Mouse (Mus musculus) bone marrow, adult 2 months (tissue): Measurements from ENCODE around the gene Olfr12. TPM values are rescaled to one million over a fixed set of nuclear protein-coding genes. Genes with fewer than 3 reads are reported as not detected.

ENCODE experiments used
- H3K27ac ChIP-seq: fragments of 200-500 bp; 2 replicates; pipeline ENCODE4 v1.5.1; 2012; ENCODE audit warnings: low read depth, mild to moderate bottlenecking, control low read depth, inconsistent platforms, low read length; ENCODE audit not compliant: control insufficient read depth, poor library complexity, insufficient read depth
- H3K4me1 ChIP-seq: fragments of 200-500 bp; 2 replicates; pipeline ENCODE4 v1.6.1; 2011; ENCODE audit warnings: low read length; ENCODE audit not compliant: control insufficient read depth, insufficient read depth
- H3K4me3 ChIP-seq: fragments of 200-500 bp; replicated peaks from 2 replicates; pipeline ENCODE3; 2011; ENCODE audit warnings: mild to moderate bottlenecking, low read depth, low read length, control low read depth; ENCODE audit not compliant: control insufficient read depth
- CTCF ChIP-seq: fragments of 200-500 bp; IDR thresholded peaks from 2 replicates; pipeline ENCODE4 v1.5.1; 2011; ENCODE audit warnings: low read length, control low read depth; ENCODE audit not compliant: control insufficient read depth, insufficient read depth
- POLR2A ChIP-seq: fragments of 200-500 bp; IDR thresholded peaks from 2 replicates; pipeline ENCODE4 v1.6.1; 2011; ENCODE audit warnings: low read depth, mild to moderate bottlenecking, control low read depth, low read length, borderline replicate concordance; ENCODE audit not compliant: control insufficient read depth
- WGBS: fragments of 180-500 bp; shearing (Covaris S2); methylation state at CpG from one replicate; pipeline ENCODE4 v1.1.7; 2018; 5-methylcytosine and 5-hydroxymethylcytosine counted together
- polyA plus RNA-seq: library from polyadenylated mRNA; stranded (reverse); fragments of >200 nt; gene quantifications from 2 replicates; pipeline ENCODE4 v1.2.4, GENCODE M21; 2011; ENCODE audit warnings: low replicate concordance; ENCODE audit not compliant: missing spikeins, insufficient read depth, insufficient read length

Olfr12 gene
- polyA plus RNA-seq, 1 experiment, result not detected

DNA sequence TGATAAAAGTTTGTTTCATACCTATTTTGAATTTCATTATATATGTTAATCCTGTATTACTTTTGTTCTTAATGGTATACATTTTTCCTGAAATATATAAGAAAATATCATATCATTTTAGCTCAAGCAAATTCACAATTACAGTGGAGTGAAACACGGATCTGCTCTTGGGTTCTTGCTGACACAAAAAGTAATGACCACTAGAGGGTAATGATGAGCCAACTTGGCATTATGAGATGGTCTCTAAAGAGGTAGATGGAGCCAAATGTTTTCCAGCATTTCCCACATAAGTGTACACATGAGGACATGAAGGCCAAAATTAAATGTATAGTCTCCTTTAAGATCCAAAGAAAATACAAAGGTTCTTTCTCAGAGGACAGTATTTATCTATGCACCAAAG is 3.1 kb upstream of the Olfr12 start:
- WGBS, result 0% methylated on average over 1 of the region's 1 CpGs
- no peak overlapping the region for H3K27ac ChIP-seq

DNA sequence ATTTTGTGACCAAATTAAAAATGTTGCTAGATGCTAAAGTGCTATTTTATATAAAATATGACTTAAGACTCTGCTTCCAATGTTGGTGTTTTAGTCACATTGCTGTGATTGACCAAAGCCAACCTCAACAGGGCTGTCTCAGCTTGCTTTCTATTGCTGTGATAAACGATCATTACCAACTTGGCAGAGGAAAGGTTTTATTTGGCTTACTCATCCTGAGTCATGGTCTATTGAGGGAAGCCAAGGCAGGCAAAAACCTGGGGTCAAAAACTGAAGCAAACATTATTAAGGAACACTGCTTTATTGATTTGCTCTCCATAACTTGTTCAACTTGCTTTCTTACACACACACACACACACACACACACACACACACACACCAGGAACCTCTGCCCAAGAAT is 1.5 kb upstream of the Olfr12 start:
- Histone ChIP-seq H3K4me3 (no peak overlapping the region), H3K4me1 (no peaks in the 10 kb centered on the region), H3K27ac (no peak overlapping the region)
- no peak for TF ChIP-seq CTCF
- 28% methylated on average over 1 of the region's 1 CpGs for WGBS

More for the DNA sequence above, 3.1 kb upstream of the Olfr12 start:
- TF ChIP-seq POLR2A (no peak), CTCF (no peak)
- Histone ChIP-seq H3K4me1 (no peaks in the 10 kb centered on the region), H3K4me3 (no peak overlapping the region)

DNA sequence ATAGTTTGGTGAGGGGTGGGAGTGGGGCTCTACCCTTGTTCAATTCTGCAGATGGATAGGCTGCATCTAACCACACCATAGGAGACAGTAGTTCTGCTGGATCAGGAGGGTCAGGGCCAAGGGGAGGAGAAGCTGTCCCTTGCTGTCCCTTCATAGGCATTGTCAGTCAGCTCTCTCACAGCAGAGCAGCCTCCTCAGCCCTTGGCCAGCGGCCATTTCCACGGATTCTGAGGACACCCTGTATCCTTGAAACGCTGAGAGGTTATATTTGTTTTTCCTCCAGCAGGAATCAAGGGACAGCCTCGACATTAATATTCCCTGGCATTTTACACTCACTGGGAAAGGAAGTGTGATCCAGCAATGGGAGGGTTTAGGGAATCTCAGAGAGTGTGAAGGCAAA is 772 bp downstream of the Olfr12 start:
- Histone ChIP-seq H3K4me3 (no peak overlapping the region), H3K27ac (no peak overlapping the region), H3K4me1 (no peaks in the 10 kb centered on the region)
- 63% methylated on average over 4 of the region's 4 CpGs for WGBS
- no peak for TF ChIP-seq POLR2A
- no peak for TF ChIP-seq CTCF

DNA sequence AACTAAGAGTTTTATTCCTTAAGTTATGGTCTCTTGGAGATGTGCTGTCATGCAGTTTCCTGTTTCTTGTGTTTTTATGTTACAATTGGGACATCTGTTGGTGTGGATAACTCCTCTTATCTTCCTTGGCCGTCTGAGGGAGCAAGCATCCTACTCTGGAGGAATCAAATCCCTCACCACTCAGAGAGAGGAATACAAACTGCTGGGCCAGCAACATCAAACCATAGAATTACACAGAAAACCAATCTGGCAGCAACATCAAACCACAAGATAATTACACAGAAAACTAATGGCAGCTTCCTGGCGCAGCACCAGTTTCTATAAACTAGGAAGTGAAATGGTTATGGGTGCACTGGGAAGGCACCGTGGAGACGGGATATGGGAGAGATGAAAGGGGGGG is 10.6 kb downstream of the Olfr12 start:
- 12% methylated on average over 4 of the region's 4 CpGs for WGBS
- no peak overlapping the region for H3K4me3 ChIP-seq
- H3K4me1 ChIP-seq, result no peaks in the 10 kb centered on the region
- no peak overlapping the region for H3K27ac ChIP-seq
- TF ChIP-seq CTCF, result no peak
- no peak for TF ChIP-seq POLR2A

DNA sequence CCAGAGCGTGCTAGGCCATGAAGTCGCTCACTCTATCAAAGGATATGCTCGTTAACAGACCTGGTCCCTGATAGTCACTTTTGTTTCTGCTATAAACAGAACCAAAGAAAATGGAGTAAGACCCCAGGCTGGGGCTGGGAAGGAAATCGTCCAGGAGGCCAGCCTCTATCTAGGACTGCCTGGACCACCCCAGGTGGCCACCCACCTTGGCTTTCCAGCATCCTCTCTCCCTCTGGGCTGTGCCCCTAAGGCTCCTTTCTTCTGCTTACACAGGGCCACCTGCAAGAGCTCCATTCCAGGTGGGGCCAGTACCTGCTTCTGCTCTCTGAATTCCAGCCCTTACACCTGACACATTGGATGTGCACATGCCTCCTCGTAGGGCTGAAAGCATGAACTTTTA is 14.6 kb downstream of the Olfr12 start:
- WGBS, result 73% methylated on average over 5 of the region's 5 CpGs
- Histone ChIP-seq H3K4me3 (no peak overlapping the region), H3K4me1 (no peaks in the 10 kb centered on the region), H3K27ac (no peak overlapping the region)
- TF ChIP-seq CTCF (no peak), POLR2A (no peak)

DNA sequence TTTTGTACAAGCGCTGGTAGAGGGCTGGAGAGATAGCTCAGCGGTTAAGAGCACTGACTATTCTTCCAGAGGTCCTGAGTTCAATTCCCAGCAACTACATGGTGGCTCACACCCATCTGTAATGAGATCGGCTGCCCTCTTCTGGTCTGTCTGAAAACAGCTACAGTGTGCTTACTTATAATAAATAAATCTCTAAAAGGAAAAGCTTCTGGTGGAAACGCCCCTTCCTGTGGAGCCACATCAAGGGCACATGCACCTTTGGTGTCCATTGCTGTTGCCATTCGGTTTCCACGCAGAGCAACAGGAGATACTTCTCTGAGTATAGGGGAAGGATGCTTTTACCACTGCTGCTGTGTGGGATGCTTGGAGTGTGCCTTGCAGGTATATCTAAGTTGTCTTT is 15.4 kb downstream of the Olfr12 start:
- no peak overlapping the region for H3K4me3 ChIP-seq
- WGBS, result 45% methylated on average over 6 of the region's 6 CpGs
- H3K4me1 ChIP-seq, result no peaks in the 10 kb centered on the region
- H3K27ac ChIP-seq, result no peak overlapping the region
- TF ChIP-seq CTCF (no peak), POLR2A (no peak)

DNA sequence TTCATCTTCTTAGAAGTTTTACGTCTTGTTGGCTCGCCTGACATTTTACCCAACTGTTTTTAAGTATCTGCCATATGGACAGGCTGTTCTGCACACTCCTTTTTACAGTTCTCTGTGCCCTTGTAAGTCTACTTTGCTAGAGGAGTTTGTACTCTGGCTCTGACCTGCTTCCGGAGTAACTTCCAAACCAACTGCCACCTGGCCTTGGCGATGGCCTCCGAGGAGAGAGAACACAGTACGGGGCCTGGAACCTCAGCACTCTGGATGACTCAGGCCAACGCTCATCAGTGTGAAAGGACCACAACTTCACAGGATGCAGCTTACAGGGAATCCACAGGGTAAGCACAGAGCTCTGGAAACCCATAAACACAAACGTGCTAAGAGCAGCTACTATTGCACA is 16.1 kb downstream of the Olfr12 start:
- 64% methylated on average over 8 of the region's 8 CpGs for WGBS
- H3K4me1 ChIP-seq, result no peaks in the 10 kb centered on the region
- no peak overlapping the region for H3K4me3 ChIP-seq
- H3K27ac ChIP-seq, result no peak overlapping the region
- TF ChIP-seq CTCF, result no peak
- TF ChIP-seq POLR2A, result no peak

DNA sequence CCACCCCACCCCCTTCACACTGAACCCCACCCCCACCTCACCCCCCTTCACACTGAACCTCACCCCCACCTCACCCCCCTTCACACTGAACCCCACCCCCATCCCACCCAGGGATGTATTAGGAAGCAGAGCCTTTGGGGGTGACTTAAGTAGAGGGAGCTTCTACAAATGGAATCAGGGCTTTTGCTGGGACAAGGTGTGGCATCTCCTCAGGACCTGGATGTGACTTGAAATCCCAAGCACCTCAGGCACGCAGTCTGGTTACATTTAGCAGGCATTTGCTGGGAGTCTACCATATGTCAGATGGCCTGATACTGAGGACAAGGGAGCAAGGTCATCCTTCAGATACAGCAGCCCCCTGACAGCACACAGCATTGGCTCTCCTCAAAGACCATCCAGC is 17.0 kb downstream of the Olfr12 start:
- no peak overlapping the region for H3K4me3 ChIP-seq
- 68% methylated on average over 1 of the region's 1 CpGs for WGBS
- TF ChIP-seq CTCF (no peak), POLR2A (no peak)
- no peaks in the 10 kb centered on the region for H3K4me1 ChIP-seq
- H3K27ac ChIP-seq, result no peak overlapping the region

DNA sequence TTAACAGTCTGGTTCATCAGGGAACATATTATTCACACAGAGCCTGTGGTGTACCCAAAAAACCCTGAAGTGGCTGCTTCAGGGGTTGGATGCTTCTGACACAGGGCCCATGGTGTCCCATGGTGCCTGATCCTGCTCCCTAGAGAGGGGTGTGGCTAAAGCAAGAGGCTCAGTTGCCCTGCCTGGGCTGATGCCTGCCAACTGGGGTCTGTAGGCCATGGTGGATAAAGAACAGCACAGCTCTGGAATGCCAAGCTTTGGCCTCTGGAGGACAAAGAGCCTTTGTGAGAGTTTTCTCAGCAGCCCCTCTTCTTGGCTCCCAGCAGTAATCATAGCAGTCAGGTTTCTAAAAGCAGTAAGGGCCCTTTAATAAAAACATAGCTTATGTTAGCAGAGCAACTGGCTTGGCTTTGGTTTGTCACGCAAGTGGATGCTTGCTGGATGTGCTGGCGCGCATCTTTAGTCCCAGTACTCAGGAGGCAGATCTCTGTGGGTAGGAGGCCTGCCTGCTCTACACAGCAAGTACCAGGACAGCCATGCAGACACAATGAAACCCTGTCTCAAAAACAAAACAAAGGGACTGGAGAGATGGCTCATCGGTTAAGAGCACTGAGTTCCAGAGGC is 17.5 kb downstream of the Olfr12 start:
- WGBS, result 87% methylated on average over 4 of the region's 4 CpGs
- Histone ChIP-seq H3K4me3 (no peak overlapping the region), H3K4me1 (peaks cover 3% of the 10 kb centered on the region), H3K27ac (no peak overlapping the region)
- no peak for TF ChIP-seq POLR2A
- no peak for TF ChIP-seq CTCF
